Mouse (Mus musculus) lung, postnatal 36 days (tissue): ENCODE measurements around the gene Slc45a3.

Experiments used
- DNase-seq: peaks from one replicate; pipeline ENCODE4 v3.0.0; 2022; ENCODE audit warnings: mixed read lengths

Slc45a3 gene

GRCm38 (mm10) chr1:132030574-132030973, 67.8 kb downstream of the Slc45a3 start:
- no peak for DNase-seq

DNA sequence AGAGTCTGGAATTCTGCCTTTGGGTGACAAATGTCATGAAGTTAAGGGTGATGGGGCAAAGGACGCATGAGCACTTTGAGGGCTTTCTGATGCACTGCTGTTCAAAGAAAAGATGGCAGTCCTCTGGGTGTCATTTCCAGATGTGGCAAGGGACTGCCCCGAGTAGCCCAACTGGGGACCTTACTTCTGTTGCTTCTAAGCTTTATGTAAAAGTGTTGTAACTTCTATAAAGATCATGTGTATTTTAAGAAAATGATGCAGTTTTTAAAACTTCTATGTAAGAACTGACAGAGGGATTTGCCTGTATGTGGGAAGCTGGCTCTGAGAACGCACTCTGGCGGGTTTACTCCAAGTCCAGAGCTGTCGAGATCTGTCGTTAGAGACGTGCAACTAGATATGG, 69.4 kb downstream of the Slc45a3 start:
- DNase-seq, result no peak
